Mouse (Mus musculus) lung, postnatal 0 days (tissue): Measurements from ENCODE around the gene Akr1b8.

Source experiments
- CTCF ChIP-seq: IDR thresholded peaks from 2 replicates; pipeline ENCODE4 v1.5.1; 2016; ENCODE audit warnings: antibody characterized with exemption, mild to moderate bottlenecking
- EP300 ChIP-seq: IDR thresholded peaks from 2 replicates; pipeline ENCODE4 v1.6.1; 2016; ENCODE audit warnings: antibody characterized with exemption, mild to moderate bottlenecking, control low read depth

GRCm38 (mm10) chr6:34342476-34342875, 11.4 kb upstream of the Akr1b8 start:
- TF ChIP-seq EP300 (no peak), CTCF (no peak)
